Mouse (Mus musculus): ENCODE measurements around the gene Dnlz.

GRCm38 (mm10) chr2:26309739-26310138 lies 42.2 kb downstream of the Dnlz start:
- TF ChIP-seq EP300 (IDR thresholded peaks at IDR 0.05; ENCODE audit: low read depth) (no peak), CTCF (IDR thresholded peaks at IDR 0.05; ENCODE audit: low read depth) (no peak)

Data from heart, postnatal 0 days (tissue).